Mouse (Mus musculus) ES-E14 (cell line): ENCODE data around the gene Slc9b1.

ENCODE experiments used
- ZC3H11A ChIP-seq: IDR thresholded peaks from 2 replicates; pipeline ENCODE4 v1.6.1; 2012; ENCODE audit warnings: low read depth, mild to moderate bottlenecking, inconsistent platforms, low read length, borderline replicate concordance
- ZNF384 ChIP-seq: IDR thresholded peaks from 2 replicates; pipeline ENCODE4 v1.6.1; 2012; ENCODE audit warnings: low read depth, low read length, inconsistent platforms

GRCm38 (mm10) chr3:135315720-135316425 lies 32.0 kb upstream of the Slc9b1 start:
- TF ChIP-seq ZC3H11A (no peak), ZNF384 (no peak)
